Mouse (Mus musculus) fat pad, adult 2 months (tissue): ENCODE measurements at regions not wholly inside any gene's neighbourhood (a gene's known extent, or its start where the extent isn't known, plus 50 kb on each side); places are given as distances from the start of the nearest gene placed in this dataset.

Experiments used
- DNase-seq: peaks from one replicate; pipeline ENCODE4 v3.0.0-alpha.2; 2011; ENCODE audit warnings: low read depth, low spot score; ENCODE audit errors: extremely low read depth

GRCm38 (mm10) chr6:49893113-49893512, 70.6 kb downstream of the Npy start:
- DNase-seq, result no peak

DNA sequence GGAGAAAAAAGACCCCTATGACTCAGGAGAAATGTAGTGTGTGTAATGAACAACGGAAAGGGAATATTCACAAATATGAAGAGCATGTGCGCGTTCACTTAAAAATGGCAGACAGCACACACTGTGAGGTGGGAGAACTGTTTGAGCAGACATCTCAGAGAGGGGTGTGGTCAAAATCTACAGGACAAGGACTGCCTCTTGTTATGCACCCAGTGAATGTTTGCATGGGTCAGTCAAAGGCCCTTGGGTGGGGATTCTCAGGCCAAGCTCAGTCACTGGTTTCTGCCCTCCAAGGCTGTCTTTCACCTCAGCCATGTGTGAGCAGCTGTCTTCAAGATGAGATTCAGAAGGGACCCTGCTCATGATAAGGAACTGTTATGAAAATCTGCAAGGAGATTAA, 76.6 kb downstream of the Npy start:
- no peak for DNase-seq

GRCm38 (mm10) chr6:49901512-49901911, 79.0 kb downstream of the Npy start:
- no peak for DNase-seq

- DNase-seq, result no peak
Measured at GRCm38 (mm10) chr6:49904001-49904400, 81.5 kb downstream of the Npy start.

DNA sequence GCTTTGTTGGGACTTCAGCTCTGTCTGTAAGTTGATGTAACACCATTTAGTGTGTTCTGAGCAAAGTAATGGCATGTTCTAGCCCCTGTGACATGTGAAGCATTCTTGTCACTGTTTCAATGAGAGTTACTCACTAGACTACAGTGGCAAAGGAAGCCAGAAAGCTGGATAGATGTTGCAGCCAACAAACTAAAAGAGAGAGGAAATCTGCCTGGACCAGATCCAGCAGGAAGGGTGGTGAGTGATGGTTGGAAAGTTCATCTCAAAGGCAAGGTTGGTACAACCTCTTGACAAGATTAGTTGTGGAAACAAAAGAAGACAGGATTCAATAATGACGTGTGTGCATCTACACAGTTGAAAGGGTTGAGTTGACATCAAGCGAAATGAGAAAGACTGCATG, 83.9 kb downstream of the Npy start:
- DNase-seq, result no peak

DNA sequence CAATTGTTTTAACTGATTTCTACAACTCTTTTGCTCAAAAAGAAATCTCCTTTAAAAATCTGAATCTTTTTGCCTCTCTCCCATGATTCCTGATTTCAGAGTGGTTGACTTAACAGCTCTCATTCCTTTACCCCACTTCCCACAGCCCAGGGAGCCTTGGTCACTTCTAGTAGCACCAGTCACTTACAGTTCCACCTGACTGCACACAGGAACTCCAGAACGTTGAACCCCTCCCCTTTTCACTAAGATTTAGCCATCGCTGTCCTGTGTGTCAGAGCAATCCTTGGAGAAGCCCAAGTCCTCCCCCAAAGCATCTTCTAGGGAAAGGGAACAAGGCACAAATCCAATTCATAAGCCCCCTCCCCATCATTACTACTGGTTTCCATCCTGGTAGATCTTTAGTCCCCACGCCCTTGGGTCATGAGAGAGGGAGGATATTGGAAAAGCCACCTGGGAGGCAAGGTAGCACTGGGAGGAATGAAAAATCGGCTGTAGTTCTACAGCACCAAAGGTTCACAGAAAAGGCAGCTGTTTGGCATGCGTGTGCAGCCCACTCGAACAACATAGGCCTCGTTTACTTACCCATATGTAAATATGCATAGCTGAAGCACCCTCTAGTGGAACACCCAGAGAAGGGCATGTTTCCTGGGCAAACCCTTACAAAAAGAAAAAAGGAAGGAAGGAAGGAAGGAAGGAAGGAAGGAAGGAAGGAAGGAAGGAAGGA, 96.7 kb downstream of the Npy start:
- no peak for DNase-seq

DNA sequence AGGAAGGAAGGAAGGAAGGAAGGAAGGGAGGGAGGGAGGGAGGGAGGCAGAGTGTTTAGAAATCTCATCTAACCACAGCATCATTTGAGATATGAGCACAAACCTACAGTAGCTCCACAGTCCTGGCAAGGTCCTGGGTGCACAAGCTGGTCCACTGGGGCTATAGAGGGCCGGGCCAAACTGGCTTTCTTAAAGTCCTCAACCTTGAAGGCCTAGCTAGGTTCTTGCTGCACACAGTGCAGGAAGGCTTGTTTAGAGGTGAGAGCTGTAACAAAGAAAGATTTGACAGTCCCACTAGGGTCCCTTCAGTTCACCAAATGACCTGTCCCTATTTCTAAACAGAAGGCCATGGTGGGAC, 97.3 kb downstream of the Npy start:
- DNase-seq, result no peak

GRCm38 (mm10) chr6:49924296-49924695, 101.8 kb downstream of the Npy start:
- DNase-seq, result no peak

DNA sequence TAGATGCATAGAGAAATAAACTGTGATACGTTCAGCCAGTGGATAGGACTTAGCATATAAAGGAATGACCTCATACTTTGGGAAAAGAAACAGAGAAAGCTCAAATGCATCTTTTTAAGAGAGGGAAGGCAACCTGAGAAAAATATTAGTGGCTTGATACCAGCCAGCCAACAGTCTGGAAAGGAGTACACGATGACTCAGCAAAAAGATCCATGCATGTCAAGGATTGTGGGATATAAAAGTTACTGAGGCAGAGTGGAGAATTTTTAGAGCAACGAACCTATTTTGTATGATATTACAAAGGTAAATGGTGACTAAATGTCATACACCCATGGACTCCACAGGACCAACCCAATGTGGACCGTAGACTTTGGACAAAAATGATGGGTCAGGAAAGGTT, 105.6 kb downstream of the Npy start:
- no peak for DNase-seq

GRCm38 (mm10) chr6:49930104-49930503, 107.6 kb downstream of the Npy start:
- no peak for DNase-seq

DNA sequence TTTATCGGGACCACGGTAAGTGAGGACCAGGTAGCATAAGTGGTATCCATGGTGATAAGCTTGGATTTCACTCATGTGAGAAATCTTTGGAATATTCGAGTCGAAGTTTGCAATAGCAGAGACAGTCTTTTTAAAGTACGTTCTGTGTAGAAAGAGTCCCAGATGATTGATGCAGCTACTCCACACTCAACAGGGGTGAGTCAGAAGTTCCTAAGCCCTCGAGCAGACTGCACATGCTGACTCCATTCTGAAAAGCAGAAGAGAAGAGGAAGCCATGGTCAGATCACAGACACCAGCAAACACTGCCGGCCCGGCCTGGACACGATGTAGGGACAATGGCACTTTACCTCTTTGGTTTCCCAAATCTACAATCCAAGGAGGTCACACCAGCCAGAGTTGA, 120.6 kb downstream of the Npy start:
- no peak for DNase-seq

DNA sequence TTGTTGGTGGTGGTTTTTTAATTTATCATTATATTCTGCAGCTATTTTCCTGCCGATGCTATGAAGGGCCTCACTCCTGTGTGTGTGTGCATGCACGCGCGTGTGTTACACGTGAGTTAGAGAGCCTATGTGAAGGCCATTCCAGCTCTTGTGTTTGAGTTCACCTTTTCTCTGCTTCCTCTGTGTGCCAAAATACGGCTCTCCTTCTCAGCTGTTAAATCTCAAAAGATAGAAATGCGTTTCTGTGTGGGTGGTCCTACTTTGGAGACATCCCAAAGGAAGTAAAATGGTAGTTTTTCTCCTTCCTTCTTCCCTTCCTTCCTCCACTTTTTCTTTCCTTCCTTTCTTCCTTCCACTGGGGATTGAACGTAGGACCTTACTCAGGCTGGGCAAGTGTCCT, 136.4 kb downstream of the Npy start:
- no peak for DNase-seq

DNA sequence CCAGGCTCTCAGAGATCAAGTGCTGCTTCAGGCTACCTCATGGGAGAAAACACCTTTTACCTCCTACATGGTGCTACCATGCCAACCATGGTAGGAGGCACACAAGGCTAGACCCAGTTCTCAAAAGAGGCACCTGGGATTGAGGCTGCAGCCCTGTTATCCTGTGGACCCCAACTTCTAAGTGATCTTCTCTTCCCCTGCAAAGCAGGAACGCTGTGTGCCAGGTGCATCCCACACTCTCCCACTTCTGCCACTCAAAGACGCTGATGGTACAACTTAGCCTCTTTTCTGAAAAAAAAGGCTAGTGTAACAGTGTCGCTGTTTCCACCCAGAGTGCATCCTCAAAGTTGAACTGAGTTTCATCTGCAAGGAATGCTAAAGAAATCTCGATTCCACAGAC, 138.7 kb downstream of the Npy start:
- no peak for DNase-seq

GRCm38 (mm10) chr6:49965944-49966545, 143.5 kb downstream of the Npy start:
- DNase-seq, result no peak

DNA sequence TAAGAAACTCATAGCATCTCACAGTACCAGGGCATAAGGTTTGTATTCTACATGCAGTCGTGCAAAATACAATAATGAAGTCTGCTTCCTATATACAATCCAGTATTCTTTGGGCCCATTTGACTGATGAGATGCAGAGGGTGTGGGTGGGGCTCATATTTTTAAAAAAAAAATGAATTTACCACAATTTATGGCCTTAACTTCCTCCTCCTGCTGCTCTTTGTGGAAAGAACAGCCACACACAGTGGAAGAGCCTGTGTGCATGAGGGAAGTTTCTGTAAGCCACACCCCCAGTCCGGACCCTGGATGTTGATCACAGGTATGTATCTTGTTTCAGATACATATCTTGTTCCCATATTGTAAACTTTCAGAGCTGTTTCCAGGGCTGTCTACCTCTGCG, 143.5 kb upstream of the Mpp6 start:
- DNase-seq, result no peak

DNA sequence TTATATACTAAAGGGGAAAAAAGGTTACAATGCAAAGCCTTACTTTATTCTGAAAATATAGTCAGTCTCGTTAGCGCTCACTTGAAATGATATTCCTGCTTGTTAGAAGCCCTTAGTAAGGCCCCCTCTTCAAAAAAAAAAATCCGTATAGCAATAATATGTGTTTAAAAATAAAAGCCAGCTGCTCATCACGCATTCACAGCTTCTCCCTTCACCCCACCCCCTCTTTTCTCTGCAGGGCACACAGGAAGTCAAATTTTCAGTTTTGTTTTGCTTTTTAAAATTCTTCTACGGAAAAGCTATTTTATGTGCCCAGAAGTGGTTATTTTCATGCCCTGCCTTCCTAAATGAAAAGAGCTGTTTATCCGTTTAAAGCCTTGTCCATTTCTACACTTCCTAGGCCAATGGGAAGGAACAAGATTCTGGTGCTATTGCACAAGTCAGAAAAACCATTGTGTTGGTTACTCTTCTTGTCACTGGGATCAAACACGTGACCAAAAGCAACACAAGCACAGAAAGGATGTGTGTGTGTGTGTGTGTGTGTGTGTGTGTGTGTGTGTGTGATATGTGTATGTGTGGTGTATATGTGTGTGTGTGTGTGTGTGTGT, 136.7 kb upstream of the Mpp6 start:
- DNase-seq, result no peak

DNA sequence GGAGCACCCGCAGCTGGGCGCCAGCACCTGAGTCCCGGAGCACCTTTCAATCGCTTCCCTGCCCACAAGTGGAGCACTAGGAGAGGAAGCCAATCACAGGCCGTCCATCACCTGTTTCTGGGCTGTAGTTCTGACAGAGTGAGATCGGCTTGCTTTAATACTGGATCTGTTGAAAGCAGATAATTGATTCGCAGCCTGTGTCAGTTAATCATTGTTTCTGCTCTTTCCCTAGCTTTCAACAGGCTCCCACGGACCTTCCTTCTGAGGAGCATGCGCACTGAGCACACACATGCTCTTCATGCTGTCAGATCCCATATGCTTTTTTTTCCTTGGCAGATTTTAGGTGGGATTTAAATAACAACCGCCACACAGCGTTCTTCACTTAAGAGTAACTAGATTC, 132.3 kb upstream of the Mpp6 start:
- DNase-seq, result no peak

DNA sequence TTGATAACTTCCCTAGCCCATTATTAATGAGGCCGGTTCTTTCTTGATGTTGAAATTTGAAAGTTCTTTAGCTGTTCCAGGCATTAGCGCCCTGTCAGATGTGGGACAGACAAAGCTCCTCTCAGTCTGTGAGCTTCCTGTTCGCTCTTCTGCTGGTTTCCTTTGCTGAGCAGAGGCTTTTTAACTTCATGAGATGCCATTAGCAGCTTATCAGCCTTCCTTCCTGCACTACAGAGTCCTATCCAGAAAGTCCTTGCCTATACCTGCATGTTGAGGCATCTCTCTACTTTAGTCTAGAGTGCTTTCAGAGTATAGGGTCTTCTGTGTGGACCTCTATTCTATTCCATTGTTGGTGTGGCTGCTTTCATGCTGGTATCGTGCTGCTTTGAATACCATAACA, 126.3 kb upstream of the Mpp6 start:
- no peak for DNase-seq

- no peak for DNase-seq
Measured at GRCm38 (mm10) chr6:49985127-49985526, 124.9 kb upstream of the Mpp6 start.

DNA sequence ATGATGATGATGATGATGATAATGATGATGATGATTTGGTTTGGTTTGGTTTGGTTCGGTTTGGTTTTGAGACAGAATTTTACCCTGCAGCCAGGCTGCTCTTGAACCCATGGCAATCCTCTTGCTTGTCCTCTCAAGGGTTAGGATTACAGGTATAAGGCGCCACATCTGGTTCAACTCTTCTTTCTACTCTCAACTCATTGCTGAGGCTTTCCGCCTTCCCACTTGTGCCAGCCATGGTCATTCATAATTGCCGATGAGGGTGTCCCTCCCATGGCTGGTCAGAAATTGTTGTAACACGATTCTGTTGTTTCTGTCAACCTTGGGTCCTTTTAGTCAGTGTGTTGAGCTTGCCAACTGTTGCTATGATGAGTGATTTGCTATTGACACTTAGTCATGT, 122.9 kb upstream of the Mpp6 start:
- DNase-seq, result no peak

GRCm38 (mm10) chr6:49987541-49988210, 122.4 kb upstream of the Mpp6 start:
- no peak for DNase-seq
